Mouse (Mus musculus) MEL (cell line): ENCODE data around the gene Wwc2.

Experiments used
- CHD1 ChIP-seq: IDR thresholded peaks from 2 replicates; pipeline ENCODE4 v1.6.1; 2012; ENCODE audit warnings: low read depth, mild to moderate bottlenecking, inconsistent platforms, low read length, improper control_type of control experiment
- CHD2 ChIP-seq: IDR thresholded peaks from 2 replicates; pipeline ENCODE4 v1.6.1; 2011; ENCODE audit warnings: low read length, improper control_type of control experiment
- CTCF ChIP-seq, 3 experiments: IDR thresholded peaks in 2 of 3; conservative IDR thresholded peaks in 1 of 3; 2 replicates each; pipeline ENCODE4 v1.5.1; 2011 to 2012; ENCODE audit warnings: low read length in 3 of 3, low read depth in 2 of 3, mild to moderate bottlenecking in 2 of 3, improper control_type of control experiment in 1 of 3, inconsistent platforms in 1 of 3, mixed read lengths in 1 of 3, moderate library complexity in 1 of 3; ENCODE audit not compliant: control insufficient read depth in 1 of 3, insufficient read depth in 1 of 3, poor library complexity in 1 of 3, severe bottlenecking in 1 of 3
- ELF1 ChIP-seq: IDR thresholded peaks from 2 replicates; pipeline ENCODE4 v1.6.1; 2014; ENCODE audit warnings: low read depth, mild to moderate bottlenecking, inconsistent platforms, low read length, improper control_type of control experiment, moderate library complexity
- HCFC1 ChIP-seq: IDR thresholded peaks from 2 replicates; pipeline ENCODE4 v1.6.1; 2012; ENCODE audit warnings: low read depth, mild to moderate bottlenecking, inconsistent platforms, low read length, improper control_type of control experiment, moderate library complexity
- POLR2A ChIP-seq, 2 experiments: IDR thresholded peaks; 2 replicates each; pipeline ENCODE4 v1.6.1; 2011 to 2012; ENCODE audit warnings: low read length in 2 of 2, mild to moderate bottlenecking in 2 of 2, control low read depth in 1 of 2, improper control_type of control experiment in 1 of 2, low read depth in 1 of 2, moderate library complexity in 1 of 2; ENCODE audit not compliant: control insufficient read depth in 1 of 2, insufficient read depth in 1 of 2, poor library complexity in 1 of 2
- RAD21 ChIP-seq: IDR thresholded peaks from 2 replicates; pipeline ENCODE4 v1.6.1; 2011; ENCODE audit warnings: mild to moderate bottlenecking, low read depth, low read length, improper control_type of control experiment
- TCF12 ChIP-seq: IDR thresholded peaks from 2 replicates; pipeline ENCODE4 v1.6.1; 2014; ENCODE audit warnings: low read depth, mild to moderate bottlenecking, inconsistent platforms, low read length, improper control_type of control experiment, moderate library complexity

DNA sequence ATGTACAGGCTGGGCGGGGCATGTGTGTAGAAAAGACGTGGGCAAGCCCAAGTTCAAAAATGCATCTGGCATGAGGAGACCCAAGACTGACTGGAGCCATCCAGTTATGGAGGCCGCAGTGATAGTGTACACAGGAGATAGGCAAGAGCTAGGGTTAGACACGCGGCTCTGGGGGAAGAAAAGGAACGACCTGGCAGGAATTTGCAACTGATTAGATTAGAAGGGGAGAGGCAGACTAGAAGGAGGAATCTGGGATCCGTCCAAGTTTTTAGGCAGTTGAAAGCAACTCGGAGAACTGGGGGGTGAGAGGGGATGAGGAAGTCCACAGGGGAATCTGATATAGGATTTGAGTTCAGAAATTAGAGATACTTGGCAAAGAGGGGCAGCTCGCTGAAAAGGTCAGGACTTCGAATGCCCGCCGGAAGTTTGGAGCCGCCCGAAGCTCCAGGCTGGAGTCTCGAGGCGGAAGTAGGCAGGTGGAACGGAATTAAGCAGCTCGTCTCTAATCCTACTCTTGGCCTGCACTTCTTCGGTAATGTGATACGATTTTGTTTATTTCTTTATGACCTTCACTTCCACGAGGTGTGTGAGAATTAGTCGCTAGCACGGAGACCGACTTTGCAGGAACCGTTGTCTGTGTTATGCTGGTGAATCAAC lies 4.0 kb upstream of the Wwc2 start:
- no peak for TF ChIP-seq CHD2
- no peak for TF ChIP-seq CHD1
- TF ChIP-seq POLR2A (IDR thresholded peaks at IDR 0.05; ENCODE audit: control insufficient read depth in 1 of 2, insufficient read depth in 1 of 2, low read depth in 1 of 2, low read length in 2 of 2, poor library complexity in 1 of 2): peak in 1 of 2 experiments; percentile 48; a peak in 1 of 4 replicates
- no peak for TF ChIP-seq CTCF (IDR thresholded peaks at IDR 0.05 in 2 of 3, conservative IDR thresholded peaks at IDR 0.05 in 1 of 3; ENCODE audit: control insufficient read depth in 1 of 3, insufficient read depth in 1 of 3, low read depth in 2 of 3, low read length in 3 of 3, poor library complexity in 1 of 3, severe bottlenecking in 1 of 3)
- TF ChIP-seq HCFC1: no peak
- peak; percentile 78; the same call in 1 of the 2 replicates for TF ChIP-seq TCF12
- no peak for TF ChIP-seq ELF1
- no peak for TF ChIP-seq RAD21
